17 mouse cellular contexts compared by ENCODE assay signal in genomic region chr4:142064582-142065228, GRCm38 (mm10). TPM values are rescaled to one million over a fixed set of nuclear protein-coding genes. Genes with fewer than 3 reads are reported as not detected.
A peak's percentile ranks its signal among the peaks of the same experiment; 100 is the strongest.
DNase-seq lines count a peak whose midpoint lies in the region; ATAC-seq and TF ChIP-seq lines count a peak whose summit lies in the region.
"Had no signal": no experiment of that assay in that cellular context is flagged by ENCODE, and none has a peak within 500 bp of the region (broad histone marks: within the 10 kb centered on the region; RNA-seq: fewer than 3 reads in every experiment).

No protein-coding gene starts in this region.

- H3K27ac ChIP-seq in heart, adult 2 months = peak overlapping the region; percentile 53; the same call in 1 of the 2 replicates
- peak overlapping the region; percentile 87 for H3K27ac ChIP-seq in ES-Bruce4 (ENCODE audit: insufficient read depth, low read length)
- peak overlapping the region; percentile 79 for H3K27ac ChIP-seq in intestine, embryonic 16.5 days (ENCODE audit: low read length)
- H3K27ac ChIP-seq: forebrain, embryonic 15.5 days; hindbrain, embryonic 15.5 days had no signal

- ATAC-seq in intestine, embryonic 16.5 days = no peak
- ATAC-seq: forebrain, embryonic 15.5 days had no signal

- no peaks in the 10 kb centered on the region for H3K79me2 ChIP-seq in heart, adult 2 months (replicated peaks; ENCODE audit: control insufficient read depth, insufficient read depth, low read length)

- no peak overlapping the region for H3K4me2 ChIP-seq in intestine, embryonic 16.5 days (ENCODE audit: low read depth, low read length)
- H3K4me2 ChIP-seq: forebrain, embryonic 15.5 days; heart, embryonic 13.5 days; hindbrain, embryonic 15.5 days had no signal

- no peaks in the 10 kb centered on the region for H3K27me3 ChIP-seq in heart, adult 2 months (ENCODE audit: control insufficient read depth, insufficient read depth, low read length)
- H3K27me3 ChIP-seq in ES-Bruce4 (ENCODE audit: control insufficient read depth, insufficient read depth, low read length, poor library complexity, severe bottlenecking) = no peaks in the 10 kb centered on the region
- H3K27me3 ChIP-seq in intestine, embryonic 16.5 days (replicated peaks; ENCODE audit: control insufficient read depth, insufficient read depth, low read length) = no peaks in the 10 kb centered on the region
- H3K27me3 ChIP-seq: CH12.LX; hindbrain, embryonic 15.5 days had no signal

- 89% methylated on average over 11 of the region's 11 CpGs for WGBS in heart, adult 2 months
- WGBS in intestine, embryonic 16.5 days = 82% methylated on average over 11 of the region's 11 CpGs

- no peak overlapping the region for H3K9ac ChIP-seq in heart, adult 2 months (ENCODE audit: low read depth, low read length)
- no peak overlapping the region for H3K9ac ChIP-seq in ES-Bruce4 (ENCODE audit: low read depth, poor library complexity, severe bottlenecking)
- H3K9ac ChIP-seq in intestine, embryonic 16.5 days (ENCODE audit: low read depth, low read length) = no peak overlapping the region
- H3K9ac ChIP-seq: forebrain, embryonic 15.5 days; hindbrain, embryonic 15.5 days had no signal

- no peak for TF ChIP-seq EP300 in heart, adult 2 months (IDR thresholded peaks at IDR 0.05; ENCODE audit: insufficient read depth, low read depth, low read length)
- TF ChIP-seq EP300 in ES-Bruce4 (IDR thresholded peaks at IDR 0.05; ENCODE audit: insufficient read depth, low read depth, low read length) = peak; percentile 91

- intact Hi-C loops in heart, adult 2 months (cut with DNase I) = no loop called here

- DNase-seq in heart, adult 2 months = no peak
- no peak for DNase-seq in heart, adult 9 months (ENCODE audit: low spot score in 2 of 2)
- DNase-seq in kidney, postnatal 36 days = peak; percentile 52 to 64
- DNase-seq in kidney, adult 18-20 months = no peak
- DNase-seq in natural killer cell, adult 2 months (ENCODE audit: low spot score in 2 of 2) = no peak
- no peak for DNase-seq in adrenal gland, postnatal 36 days
- DNase-seq: adrenal gland, adult 8-10 months; cerebellum, adult 9-10 months; right cerebral cortex, postnatal 25 days had no signal

- no peaks in the 10 kb centered on the region for H3K36me3 ChIP-seq in heart, adult 2 months (ENCODE audit: control insufficient read depth, insufficient read depth, low read length)
- no peaks in the 10 kb centered on the region for H3K36me3 ChIP-seq in ES-Bruce4 (ENCODE audit: control insufficient read depth, insufficient read depth, low read length, poor library complexity, severe bottlenecking)
- no peaks in the 10 kb centered on the region for H3K36me3 ChIP-seq in intestine, embryonic 16.5 days (ENCODE audit: control insufficient read depth, insufficient read depth, low read length)
- H3K36me3 ChIP-seq: forebrain, embryonic 15.5 days; heart, embryonic 13.5 days; hindbrain, embryonic 15.5 days had no signal

- no peaks in the 10 kb centered on the region for H3K9me3 ChIP-seq in ES-Bruce4 (replicated peaks; ENCODE audit: control insufficient read depth, insufficient read depth, low read length, poor library complexity, severe bottlenecking)
- H3K9me3 ChIP-seq in intestine, embryonic 16.5 days (ENCODE audit: control insufficient read depth, low read length) = peaks cover 3% of the 10 kb centered on the region; the same call in 1 of the 2 replicates
- H3K9me3 ChIP-seq: forebrain, embryonic 15.5 days; heart, embryonic 13.5 days; hindbrain, embryonic 15.5 days had no signal

- no peak overlapping the region for H3K4me3 ChIP-seq in heart, adult 2 months
- H3K4me3 ChIP-seq in ES-Bruce4 (ENCODE audit: low read depth, low read length) = no peak overlapping the region
- no peak overlapping the region for H3K4me3 ChIP-seq in intestine, embryonic 16.5 days (ENCODE audit: low read length)
- H3K4me3 ChIP-seq: forebrain, embryonic 15.5 days; heart, embryonic 13.5 days; hindbrain, embryonic 15.5 days had no signal

- TF ChIP-seq CTCF in heart, adult 2 months (IDR thresholded peaks at IDR 0.05) = no peak
- TF ChIP-seq CTCF in ES-Bruce4 (IDR thresholded peaks at IDR 0.05; ENCODE audit: low read depth, low read length) = no peak

- TF ChIP-seq POLR2A in heart, adult 2 months (IDR thresholded peaks at IDR 0.05; ENCODE audit: insufficient read depth, low read depth, low read length) = no peak
- no peak for TF ChIP-seq POLR2A in ES-Bruce4 (IDR thresholded peaks at IDR 0.05; ENCODE audit: insufficient read depth, low read length)

- H3K4me1 ChIP-seq in heart, adult 2 months (ENCODE audit: control insufficient read depth, insufficient read depth, low read length) = peaks cover 13% of the 10 kb centered on the region
- peaks cover 40% of the 10 kb centered on the region for H3K4me1 ChIP-seq in ES-Bruce4 (ENCODE audit: control insufficient read depth, insufficient read depth, low read length)
- H3K4me1 ChIP-seq in intestine, embryonic 16.5 days (ENCODE audit: control insufficient read depth, insufficient read depth, low read length) = peaks cover 66% of the 10 kb centered on the region

RNA-seq across cellular contexts. Expression of gene Tmem51, which starts 19.4 kb away (rescaled TPM):
- 1 to 10 TPM; 5.5 to 6.0 TPM for total RNA-seq in heart, adult 2 months (2021)
- 9.9 and 13.1 TPM in 2 replicates for polyA plus RNA-seq in heart, adult 2 months (2012; rRNA removed)
- 16.8 and 18.9 TPM in 2 replicates for polyA plus RNA-seq in ES-Bruce4 (2011; ENCODE audit: insufficient read depth, insufficient read length, low read depth, missing spikeins)
- 160 and 206 TPM in 2 replicates for polyA plus RNA-seq in intestine, embryonic 16.5 days (2015; fragmentation: Nextera tagmentation; extraction: Ambion mirVana)
- 1 to 10 TPM; 4.9 to 5.0 TPM for total RNA-seq in adrenal gland, postnatal 36 days (2021)

RNA-seq across cellular contexts. Expression of gene Fhad1, which starts 49.8 kb away (rescaled TPM):
- under 1 TPM; 0.47 to 0.55 TPM for total RNA-seq in heart, adult 2 months (2021)
- 0.47 and 0.53 TPM in 2 replicates for polyA plus RNA-seq in heart, adult 2 months (2012; rRNA removed)
- 1.5 and 2.1 TPM in 2 replicates for polyA plus RNA-seq in ES-Bruce4 (2011; ENCODE audit: insufficient read depth, insufficient read length, low read depth, missing spikeins)
- 1.4 and 2.3 TPM in 2 replicates for polyA plus RNA-seq in intestine, embryonic 16.5 days (2015; fragmentation: Nextera tagmentation; extraction: Ambion mirVana)
- under 1 TPM; 0.66 to 0.79 TPM for total RNA-seq in adrenal gland, postnatal 36 days (2021)
- total RNA-seq: neutrophil, adult 5-6 weeks had no signal
- polyA plus RNA-seq: liver, embryonic 16.5 days had no signal

Comparison
In these comparisons a context has a peak if more than half of its experiments do, and no peak if none do; other contexts are left out.
1. DNase-seq: peak in kidney, postnatal 36 days (2 of 2); none in heart, adult 2 months (0 of 2), heart, adult 9 months (0 of 2), kidney, adult 18-20 months (single experiment), natural killer cell, adult 2 months (0 of 2) and adrenal gland, postnatal 36 days (0 of 2).
2. Peak in every context shown above with its lines, with median percentiles within 50 percentile points of each other: H3K27ac ChIP-seq.